Mouse (Mus musculus) small intestine, adult 2 months (tissue): Measurements from ENCODE around the gene Cenpv. TPM values are rescaled to one million over a fixed set of nuclear protein-coding genes. Genes with fewer than 3 reads are reported as not detected.
A peak's percentile ranks its signal among the peaks of the same experiment; 100 is the strongest.

ENCODE experiments used
- H3K27ac ChIP-seq: fragments of 200-500 bp; 2 replicates; pipeline ENCODE4 v1.5.1; 2012; ENCODE audit warnings: low read depth, low read length, control low read depth, inconsistent platforms; ENCODE audit not compliant: insufficient read depth
- H3K27me3 ChIP-seq: fragments of 200-500 bp; 2 replicates; pipeline ENCODE4 v1.6.1; 2012; ENCODE audit warnings: mild to moderate bottlenecking, moderate library complexity, low read length, inconsistent platforms; ENCODE audit not compliant: control insufficient read depth, insufficient read depth
- H3K36me3 ChIP-seq: fragments of 200-500 bp; 2 replicates; pipeline ENCODE4 v1.6.1; 2012; ENCODE audit warnings: mild to moderate bottlenecking, low read length, control low read depth, inconsistent platforms; ENCODE audit not compliant: control insufficient read depth, insufficient read depth
- H3K4me1 ChIP-seq: fragments of 200-500 bp; 2 replicates; pipeline ENCODE4 v1.6.1; 2012; ENCODE audit warnings: low read length, inconsistent platforms, mixed read lengths; ENCODE audit not compliant: control insufficient read depth, insufficient read depth, insufficient read length
- H3K4me3 ChIP-seq: fragments of 200-500 bp; 2 replicates; pipeline ENCODE4 v1.5.1; 2012; ENCODE audit warnings: low read depth, mild to moderate bottlenecking, control low read depth, inconsistent platforms, low read length, moderate library complexity
- CTCF ChIP-seq: fragments of 200-500 bp; IDR thresholded peaks from 2 replicates; pipeline ENCODE4 v1.5.1; 2012; ENCODE audit warnings: low read depth, mild to moderate bottlenecking, control low read depth, inconsistent platforms, low read length, moderate library complexity, mixed read lengths; ENCODE audit not compliant: insufficient replicate concordance, insufficient read length; ENCODE audit errors: extremely low read depth
- POLR2A ChIP-seq: fragments of 200-500 bp; IDR thresholded peaks from 2 replicates; pipeline ENCODE4 v1.6.1; 2012; ENCODE audit warnings: low read depth, mild to moderate bottlenecking, control low read depth, inconsistent platforms, low read length, moderate library complexity
- WGBS: fragments of 180-500 bp; shearing (Covaris S2); methylation state at CpG from one replicate; pipeline ENCODE4 v1.1.7; 2018; 5-methylcytosine and 5-hydroxymethylcytosine counted together
- polyA plus RNA-seq: library from polyadenylated mRNA; depleted of rRNA; stranded (reverse); fragments of >200 nt; gene quantifications from 2 replicates; pipeline ENCODE4 v1.2.3, GENCODE M21; 2012

Cenpv gene
- polyA plus RNA-seq, 1 experiment = 175 TPM

GRCm38 (mm10) chr11:62558961-62559646 lies 20.0 kb upstream of the Cenpv start:
- Histone ChIP-seq H3K27me3 (no peaks in the 10 kb centered on the region), H3K4me3 (no peak overlapping the region), H3K36me3 (peaks cover 7% of the 10 kb centered on the region), H3K27ac (peak overlapping the region; percentile 92), H3K4me1 (peaks cover 14% of the 10 kb centered on the region)
- TF ChIP-seq CTCF (no peak), POLR2A (no peak)
- 23% methylated on average over 6 of the region's 6 CpGs for WGBS

- peaks cover 14% of the 10 kb centered on the region for H3K4me1 ChIP-seq
- no peak overlapping the region for H3K4me3 ChIP-seq
- peaks cover 17% of the 10 kb centered on the region for H3K36me3 ChIP-seq
- 80% methylated on average over 2 of the region's 2 CpGs for WGBS
- TF ChIP-seq CTCF = no peak
- TF ChIP-seq POLR2A = no peak
- H3K27ac ChIP-seq = peak overlapping the region; percentile 92; the same call in 1 of the 2 replicates
- H3K27me3 ChIP-seq = no peaks in the 10 kb centered on the region
Measured at GRCm38 (mm10) chr11:62558152-62558551, 19.1 kb upstream of the Cenpv start.

DNA sequence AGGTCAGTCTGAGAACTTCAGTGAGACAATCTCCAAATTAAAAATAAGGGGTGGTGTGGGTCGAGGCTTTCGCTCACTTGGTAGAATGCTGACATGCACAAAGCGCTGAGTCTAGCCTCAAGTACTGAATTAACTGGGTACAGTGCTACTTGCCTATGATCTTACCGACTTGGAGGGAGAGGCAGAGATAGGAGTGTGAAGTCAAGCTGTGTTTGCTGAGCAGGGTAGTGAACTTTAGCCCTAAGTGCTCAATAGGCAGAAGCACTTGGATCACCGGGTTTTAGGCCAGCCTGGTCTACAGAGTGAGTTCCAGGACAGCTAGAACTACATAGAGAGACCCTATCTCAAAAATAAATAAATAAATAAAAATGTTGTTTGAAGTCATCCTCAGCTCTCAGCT lies 18.1 kb upstream of the Cenpv start:
- WGBS = 16% methylated on average over 5 of the region's 5 CpGs
- TF ChIP-seq CTCF (no peak), POLR2A (no peak)
- Histone ChIP-seq H3K4me3 (no peak overlapping the region), H3K27me3 (no peaks in the 10 kb centered on the region), H3K36me3 (peaks cover 18% of the 10 kb centered on the region), H3K27ac (0 out of 2 replicates have a peak overlapping the region, but pooled peaks have one; percentile 33), H3K4me1 (peaks cover 14% of the 10 kb centered on the region)

DNA sequence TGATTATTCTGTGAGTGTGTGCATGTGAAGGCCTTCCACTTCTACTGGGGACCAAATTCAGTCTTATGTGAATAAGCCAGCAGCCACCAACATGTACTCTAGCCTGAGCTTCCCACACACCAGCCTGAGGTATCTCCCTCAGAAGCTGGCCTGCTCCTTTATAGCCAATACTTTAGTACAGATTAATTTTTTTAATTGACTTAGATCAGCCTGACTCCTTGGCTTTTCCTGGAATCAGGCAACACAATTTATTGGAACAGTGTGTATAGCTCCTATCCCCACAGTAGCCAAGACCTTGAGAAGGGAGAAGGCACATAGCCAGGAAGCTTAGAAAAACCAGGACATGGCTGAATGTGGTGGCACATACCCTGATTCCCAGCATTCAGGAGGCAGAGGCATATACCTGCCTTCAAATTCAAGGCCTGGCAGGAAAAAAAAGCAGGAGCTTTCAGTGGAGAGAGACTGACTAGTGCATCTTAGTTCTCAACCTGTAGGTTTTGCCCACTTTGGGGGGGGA lies 16.9 kb upstream of the Cenpv start:
- TF ChIP-seq POLR2A (no peak), CTCF (no peak)
- Histone ChIP-seq H3K27me3 (no peaks in the 10 kb centered on the region), H3K4me3 (no peak overlapping the region), H3K36me3 (peaks cover 18% of the 10 kb centered on the region), H3K4me1 (peaks cover 14% of the 10 kb centered on the region), H3K27ac (0 out of 2 replicates have a peak overlapping the region, but pooled peaks have one; percentile 1)

GRCm38 (mm10) chr11:62554934-62555517 lies 16.0 kb upstream of the Cenpv start:
- peaks cover 14% of the 10 kb centered on the region for H3K4me1 ChIP-seq
- TF ChIP-seq CTCF = no peak
- TF ChIP-seq POLR2A = no peak
- H3K4me3 ChIP-seq = no peak overlapping the region
- H3K27ac ChIP-seq = 0 out of 2 replicates have a peak overlapping the region, but pooled peaks have one; percentile 21
- H3K36me3 ChIP-seq = peaks cover 18% of the 10 kb centered on the region
- H3K27me3 ChIP-seq = no peaks in the 10 kb centered on the region

GRCm38 (mm10) chr11:62554163-62554855 lies 15.2 kb upstream of the Cenpv start:
- peaks cover 18% of the 10 kb centered on the region for H3K36me3 ChIP-seq
- H3K4me3 ChIP-seq = no peak overlapping the region
- TF ChIP-seq CTCF = no peak
- no peak for TF ChIP-seq POLR2A
- 31% methylated on average over 5 of the region's 5 CpGs for WGBS
- peaks cover 14% of the 10 kb centered on the region for H3K4me1 ChIP-seq
- H3K27ac ChIP-seq = no peak overlapping the region
- H3K27me3 ChIP-seq = no peaks in the 10 kb centered on the region

- H3K27ac ChIP-seq = no peak overlapping the region
- 37% methylated on average over 5 of the region's 5 CpGs for WGBS
- H3K27me3 ChIP-seq = no peaks in the 10 kb centered on the region
- peaks cover 18% of the 10 kb centered on the region for H3K36me3 ChIP-seq
- TF ChIP-seq CTCF (no peak), POLR2A (no peak)
- H3K4me3 ChIP-seq = peak overlapping the region; percentile 30; the same call in 1 of the 2 replicates
- H3K4me1 ChIP-seq = peaks cover 10% of the 10 kb centered on the region
Measured at GRCm38 (mm10) chr11:62553633-62554032, 14.6 kb upstream of the Cenpv start.
